Mouse (Mus musculus) embryonic facial prominence, embryonic 14.5 days (tissue): ENCODE measurements at regions not wholly inside any gene's neighbourhood (a gene's known extent, or its start where the extent isn't known, plus 50 kb on each side); places are given as distances from the start of the nearest gene placed in this dataset.
"Not testable (repeated sequence)": the region's sequence is repeated elsewhere in the genome, so short reads cannot be mapped to it uniquely, and the experiment has no call there.

ENCODE experiments used
- ATAC-seq: fragments of 200-750 bp; cut with Nextera tagmentation; 2 replicates; pipeline ENCODE4 v1.8.0; 2017; ENCODE audit warnings: low read depth, moderate number of reproducible peaks, moderate TSS enrichment
- DNase-seq: peaks from one replicate; pipeline ENCODE4 v3.0.0-alpha.2; 2015; ENCODE audit warnings: low spot score
- H3K27ac ChIP-seq: fragments of 300-500 bp; sonication (generic); replicated peaks from 2 replicates; pipeline ENCODE4 v1.5.1; 2014; ENCODE audit warnings: low read depth, mild to moderate bottlenecking, low read length, moderate library complexity
- H3K27me3 ChIP-seq: fragments of 300-500 bp; sonication (generic); replicated peaks from 2 replicates; pipeline ENCODE4 v1.6.1; 2014; ENCODE audit warnings: low read length; ENCODE audit not compliant: control insufficient read depth, insufficient read depth
- H3K36me3 ChIP-seq: fragments of 300-500 bp; sonication (generic); 2 replicates; pipeline ENCODE4 v1.6.1; 2014; ENCODE audit warnings: low read length, mixed read lengths; ENCODE audit not compliant: control insufficient read depth, insufficient read depth
- H3K4me1 ChIP-seq: fragments of 300-500 bp; sonication (generic); 2 replicates; pipeline ENCODE4 v1.6.1; 2014; ENCODE audit warnings: antibody characterized with exemption, low read length; ENCODE audit not compliant: control insufficient read depth, insufficient read depth
- H3K4me2 ChIP-seq: fragments of 300-500 bp; sonication (generic); 2 replicates; pipeline ENCODE4 v1.6.1; 2014; ENCODE audit warnings: low read depth, mild to moderate bottlenecking, low read length, moderate library complexity, mixed read lengths
- H3K4me3 ChIP-seq: fragments of 300-500 bp; sonication (generic); 2 replicates; pipeline ENCODE4 v1.5.1; 2014; ENCODE audit warnings: low read depth, mild to moderate bottlenecking, low read length
- H3K9ac ChIP-seq: fragments of 300-500 bp; sonication (generic); 2 replicates; pipeline ENCODE4 v1.6.1; 2014; ENCODE audit warnings: low read depth, mild to moderate bottlenecking, low read length, moderate library complexity, mixed read lengths
- H3K9me3 ChIP-seq: fragments of 300-500 bp; sonication (generic); 2 replicates; pipeline ENCODE4 v1.6.1; 2016; ENCODE audit warnings: low read length; ENCODE audit not compliant: control insufficient read depth
- WGBS: fragments of 180-500 bp; shearing (Covaris S2); extraction: QIAGEN DNeasy Blood & Tissue Kit; methylation state at CpG from one replicate; pipeline ENCODE4 v1.1.7; 2014; 5-methylcytosine and 5-hydroxymethylcytosine counted together

- H3K36me3 ChIP-seq = no peaks in the 10 kb centered on the region
- H3K9me3 ChIP-seq = no peaks in the 10 kb centered on the region
- H3K4me1 ChIP-seq = no peaks in the 10 kb centered on the region
- H3K27ac ChIP-seq = no peak overlapping the region
- DNase-seq (no peak), ATAC-seq (no peak)
- H3K9ac ChIP-seq = no peak overlapping the region
- no peak overlapping the region for H3K4me2 ChIP-seq
- H3K27me3 ChIP-seq = no peaks in the 10 kb centered on the region
- no peak overlapping the region for H3K4me3 ChIP-seq
- 87% methylated on average over 5 of the region's 5 CpGs for WGBS
Measured at GRCm38 (mm10) chr10:117500457-117501108, 120.8 kb upstream of the Cpsf6 start.

GRCm38 (mm10) chr10:117499864-117500453 lies 120.1 kb upstream of the Cpsf6 start:
- Histone ChIP-seq H3K4me2 (no peak overlapping the region), H3K36me3 (no peaks in the 10 kb centered on the region), H3K9ac (no peak overlapping the region), H3K27me3 (no peaks in the 10 kb centered on the region), H3K4me3 (no peak overlapping the region), H3K9me3 (no peaks in the 10 kb centered on the region), H3K27ac (no peak overlapping the region), H3K4me1 (no peaks in the 10 kb centered on the region)
- no peak for ATAC-seq
- 74% methylated on average over 6 of the region's 6 CpGs for WGBS
- DNase-seq = no peak

GRCm38 (mm10) chr10:117499177-117499863 lies 119.5 kb upstream of the Cpsf6 start:
- no peaks in the 10 kb centered on the region for H3K36me3 ChIP-seq
- H3K27ac ChIP-seq = no peak overlapping the region
- H3K4me3 ChIP-seq = no peak overlapping the region
- no peaks in the 10 kb centered on the region for H3K27me3 ChIP-seq
- H3K4me2 ChIP-seq = no peak overlapping the region
- DNase-seq (no peak), ATAC-seq (no peak)
- WGBS = 89% methylated on average over 8 of the region's 8 CpGs
- no peak overlapping the region for H3K9ac ChIP-seq
- 0 out of 2 replicates have a peak, but pooled peaks cover 5% of the 10 kb centered on the region for H3K4me1 ChIP-seq
- H3K9me3 ChIP-seq = no peaks in the 10 kb centered on the region

- Histone ChIP-seq H3K4me2 (no peak overlapping the region), H3K9me3 (no peaks in the 10 kb centered on the region), H3K9ac (no peak overlapping the region), H3K27me3 (no peaks in the 10 kb centered on the region), H3K4me1 (0 out of 2 replicates have a peak, but pooled peaks cover 6% of the 10 kb centered on the region), H3K27ac (no peak overlapping the region), H3K36me3 (no peaks in the 10 kb centered on the region), H3K4me3 (no peak overlapping the region)
- WGBS = 68% methylated on average over 6 of the region's 6 CpGs
- DNase-seq = no peak
- peak; percentile 63; the same call in 1 of the 2 replicates for ATAC-seq
Measured at GRCm38 (mm10) chr10:117498497-117498896, 118.7 kb upstream of the Cpsf6 start.

GRCm38 (mm10) chr10:117497565-117498256 lies 117.9 kb upstream of the Cpsf6 start:
- no peak for DNase-seq
- Histone ChIP-seq H3K4me1 (0 out of 2 replicates have a peak, but pooled peaks cover 6% of the 10 kb centered on the region), H3K4me2 (no peak overlapping the region), H3K4me3 (no peak overlapping the region), H3K36me3 (no peaks in the 10 kb centered on the region), H3K9ac (no peak overlapping the region), H3K9me3 (no peaks in the 10 kb centered on the region), H3K27ac (no peak overlapping the region), H3K27me3 (no peaks in the 10 kb centered on the region)
- 71% methylated on average over 16 of the region's 16 CpGs for WGBS
- no peak for ATAC-seq

GRCm38 (mm10) chr10:117497082-117497481 lies 117.3 kb upstream of the Cpsf6 start:
- H3K4me3 ChIP-seq, H3K4me2 ChIP-seq, ATAC-seq, H3K9ac ChIP-seq, H3K27me3 ChIP-seq, H3K36me3 ChIP-seq, H3K4me1 ChIP-seq, H3K9me3 ChIP-seq, DNase-seq, H3K27ac ChIP-seq: not testable (repeated sequence)
- WGBS = 85% methylated on average over 1 of the region's 1 CpGs

- no peak for DNase-seq
Measured at GRCm38 (mm10) chr10:117496064-117497011, 116.5 kb upstream of the Cpsf6 start.

More at GRCm38 (mm10) chr10:117496064-117497011, 116.5 kb upstream of the Cpsf6 start:
- Histone ChIP-seq H3K4me2 (no peak overlapping the region), H3K36me3 (no peaks in the 10 kb centered on the region), H3K4me3 (no peak overlapping the region), H3K4me1 (0 out of 2 replicates have a peak, but pooled peaks cover 6% of the 10 kb centered on the region), H3K9ac (no peak overlapping the region), H3K9me3 (no peaks in the 10 kb centered on the region), H3K27me3 (no peaks in the 10 kb centered on the region), H3K27ac (no peak overlapping the region)
- 80% methylated on average over 21 of the region's 21 CpGs for WGBS
- no peak for ATAC-seq
